Comparison of ENCODE assay signal across 9 mouse cellular contexts in genomic region chr10:30709846-30710403, GRCm38 (mm10).
"Had no signal": no experiment of that assay in that cellular context is flagged by ENCODE, and none has a peak within 500 bp of the region (broad histone marks: within the 10 kb centered on the region; RNA-seq: fewer than 3 reads in every experiment).

No protein-coding gene starts in this region.

- ATAC-seq: liver, embryonic 12.5 days had no signal

- H3K9me3 ChIP-seq: kidney, embryonic 15.5 days; limb, embryonic 15.5 days; liver, embryonic 12.5 days; midbrain, embryonic 12.5 days; neural tube, embryonic 15.5 days had no signal

- DNase-seq: kidney, postnatal 25 days; right cerebral cortex, adult 18-20 months; right cerebral cortex, postnatal 25 days; thymus, postnatal 36 days had no signal

- H3K36me3 ChIP-seq: kidney, embryonic 15.5 days; limb, embryonic 15.5 days; liver, embryonic 12.5 days; midbrain, embryonic 12.5 days; neural tube, embryonic 15.5 days had no signal

- H3K27ac ChIP-seq: kidney, embryonic 15.5 days; limb, embryonic 15.5 days; liver, embryonic 12.5 days; midbrain, embryonic 12.5 days; neural tube, embryonic 15.5 days had no signal

- H3K4me3 ChIP-seq: kidney, embryonic 15.5 days; limb, embryonic 15.5 days; liver, embryonic 12.5 days; midbrain, embryonic 12.5 days; neural tube, embryonic 15.5 days had no signal

- H3K9ac ChIP-seq: kidney, embryonic 15.5 days; limb, embryonic 15.5 days; liver, embryonic 12.5 days; midbrain, embryonic 12.5 days; neural tube, embryonic 15.5 days had no signal

- H3K4me2 ChIP-seq: kidney, embryonic 15.5 days; limb, embryonic 15.5 days; liver, embryonic 12.5 days; midbrain, embryonic 12.5 days; neural tube, embryonic 15.5 days had no signal

- H3K4me1 ChIP-seq: kidney, embryonic 15.5 days; limb, embryonic 15.5 days; midbrain, embryonic 12.5 days; neural tube, embryonic 15.5 days had no signal

- H3K27me3 ChIP-seq: kidney, embryonic 15.5 days; limb, embryonic 15.5 days; liver, embryonic 12.5 days; midbrain, embryonic 12.5 days; neural tube, embryonic 15.5 days had no signal
